Mouse (Mus musculus) right cerebral cortex, postnatal 36 days (tissue): ENCODE results near the gene Acd.

Experiments used
- DNase-seq, 2 experiments: peaks; one replicate each; pipeline ENCODE4 v3.0.0; 2022; ENCODE audit warnings: low spot score in 2 of 2, mixed read lengths in 1 of 2

The Acd gene

GRCm38 (mm10) chr8:105648929-105649328, 52.0 kb downstream of the Acd start:
- no peak for DNase-seq
